Mouse (Mus musculus) C2C12 (cell line): ENCODE data around the gene Rab3ip.

Experiments used
- CEBPB ChIP-seq: IDR thresholded peaks from one replicate; pipeline ENCODE4 v1.6.1; 2011; ENCODE audit warnings: low read depth, mild to moderate bottlenecking, control low read depth, moderate library complexity
- CTCF ChIP-seq: IDR thresholded peaks from one replicate; pipeline ENCODE4 v1.5.1; 2011; ENCODE audit not compliant: control insufficient read depth, insufficient read depth, insufficient read length
- MAX ChIP-seq: IDR thresholded peaks from one replicate; pipeline ENCODE4 v1.6.1; 2011; ENCODE audit warnings: mild to moderate bottlenecking, control low read depth
- USF1 ChIP-seq: IDR thresholded peaks from one replicate; pipeline ENCODE4 v1.6.1; 2011; ENCODE audit warnings: low read depth, mild to moderate bottlenecking, control low read depth, moderate library complexity

DNA sequence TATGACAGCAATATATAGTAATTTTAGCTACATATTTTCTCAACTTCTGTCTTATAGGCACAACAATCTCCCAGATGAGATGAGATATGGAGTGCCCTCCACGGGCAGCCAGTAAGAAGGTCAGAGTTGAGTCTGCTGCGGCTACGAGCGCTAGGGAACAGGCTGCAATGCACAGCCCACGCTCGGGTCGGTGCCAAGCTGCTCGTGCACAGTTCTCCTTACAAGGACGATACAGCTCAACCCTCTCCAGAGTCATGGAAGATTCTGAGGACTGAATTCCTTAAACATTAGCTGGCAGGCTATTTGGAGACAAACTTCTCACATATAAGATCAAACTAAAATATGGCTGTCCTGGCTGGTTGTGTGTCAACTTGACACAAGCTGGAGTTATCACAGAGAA, 36.0 kb downstream of the Rab3ip start:
- no peak for TF ChIP-seq MAX
- TF ChIP-seq CTCF = no peak
- no peak for TF ChIP-seq USF1
- no peak for TF ChIP-seq CEBPB
